Mouse (Mus musculus) bone marrow macrophage, adult 2 months (primary cell): Measurements from ENCODE around the gene Zbtb2.

ENCODE experiments used
- CTCF ChIP-seq: IDR thresholded peaks from 2 replicates; pipeline ENCODE4 v1.5.1; 2012; ENCODE audit warnings: low read depth, mild to moderate bottlenecking, low read length, moderate library complexity
- POLR2A ChIP-seq: IDR thresholded peaks from 2 replicates; pipeline ENCODE4 v1.6.1; 2012; ENCODE audit warnings: mild to moderate bottlenecking, low read depth, low read length, borderline replicate concordance

DNA sequence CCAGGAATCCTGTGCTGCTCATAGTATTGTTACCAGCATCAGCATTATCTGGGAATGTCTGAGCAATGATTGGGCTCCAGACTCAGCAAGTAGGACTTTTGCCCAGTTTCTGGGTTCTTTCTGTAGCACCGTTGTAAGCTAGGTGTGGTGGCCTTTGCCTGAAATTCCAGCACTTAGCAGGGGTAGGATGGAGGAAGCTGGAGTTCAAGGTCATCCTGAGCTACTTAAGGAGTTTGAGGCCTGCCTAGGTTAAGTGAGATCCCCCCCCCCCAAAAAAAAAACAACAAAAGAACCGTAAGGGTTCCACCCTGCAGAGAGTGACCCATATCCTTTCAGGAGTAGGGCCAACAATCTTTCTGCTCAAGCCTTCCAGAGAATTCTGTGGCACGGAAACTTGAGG is 23.3 kb downstream of the Zbtb2 start:
- no peak for TF ChIP-seq CTCF
- no peak for TF ChIP-seq POLR2A
